Mouse (Mus musculus): ENCODE results near the gene Clic4. TPM values are rescaled to one million over a fixed set of nuclear protein-coding genes. Genes with fewer than 3 reads are reported as not detected.

Gene Clic4
- polyA plus RNA-seq, 1 experiment, result not detected

GRCm38 (mm10) chr4:135271419-135271828 is 1.2 kb downstream of the Clic4 start:
- 1% methylated on average over 20 of the region's 20 CpGs for WGBS
- TF ChIP-seq CTCF (IDR thresholded peaks at IDR 0.05; ENCODE audit: insufficient read depth, low read depth, low read length) (no peak), POLR2A (IDR thresholded peaks at IDR 0.05; ENCODE audit: insufficient read depth, low read depth, low read length) (no peak)
- Histone ChIP-seq H3K27ac (ENCODE audit: insufficient read depth, low read depth, low read length) (peak overlapping the region; percentile 30; the same call in 1 of the 2 replicates), H3K4me3 (ENCODE audit: insufficient read depth, low read depth, low read length) (peak overlapping the region; percentile 88), H3K4me1 (ENCODE audit: control insufficient read depth, insufficient read depth, low read length) (peaks cover 15% of the 10 kb centered on the region)

GRCm38 (mm10) chr4:135270476-135270875 is 2.1 kb downstream of the Clic4 start:
- 0 out of 2 replicates have a peak overlapping the region, but pooled peaks have one; percentile 5 for H3K4me3 ChIP-seq (ENCODE audit: insufficient read depth, low read depth, low read length)
- no peak for TF ChIP-seq CTCF (IDR thresholded peaks at IDR 0.05; ENCODE audit: insufficient read depth, low read depth, low read length)
- H3K4me1 ChIP-seq (ENCODE audit: control insufficient read depth, insufficient read depth, low read length), result peaks cover 18% of the 10 kb centered on the region
- no peak overlapping the region for H3K27ac ChIP-seq (ENCODE audit: insufficient read depth, low read depth, low read length)
- 65% methylated on average over 8 of the region's 8 CpGs for WGBS

DNA sequence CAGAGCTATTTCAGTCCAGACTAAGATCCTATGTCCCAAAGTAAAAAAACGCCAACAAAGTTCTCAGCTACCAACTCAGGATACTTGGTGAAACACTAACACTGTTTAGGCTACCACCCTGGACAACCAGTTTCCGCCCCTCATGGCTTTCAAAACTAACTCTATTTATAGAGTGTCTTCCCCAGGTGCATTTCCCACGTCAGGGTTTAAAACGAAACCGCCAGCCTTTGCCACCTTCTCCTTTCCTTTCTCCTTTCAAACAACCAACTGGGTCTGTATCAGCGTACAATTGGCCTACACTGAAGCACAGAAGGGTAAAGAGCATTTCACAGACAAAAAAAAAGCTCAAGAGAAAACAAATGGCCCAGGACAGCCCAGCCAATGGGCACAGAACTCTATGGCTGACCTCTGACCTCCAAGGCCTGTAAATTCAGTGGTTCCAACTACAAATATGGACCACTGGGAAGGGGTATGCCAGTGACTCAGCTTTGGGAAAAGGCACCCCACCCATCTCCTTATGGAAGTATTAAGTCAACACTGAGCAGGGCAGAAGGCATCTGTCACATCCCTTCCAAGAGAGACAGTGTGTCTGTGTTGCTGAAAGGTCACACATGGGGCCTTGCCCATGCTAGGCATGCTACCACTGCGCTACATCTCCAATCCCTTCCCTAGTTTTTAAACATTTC is 2.8 kb downstream of the Clic4 start:
- WGBS, result 74% methylated on average over 7 of the region's 7 CpGs
- Histone ChIP-seq H3K4me3 (ENCODE audit: insufficient read depth, low read depth, low read length) (no peak overlapping the region), H3K27ac (ENCODE audit: insufficient read depth, low read depth, low read length) (no peak overlapping the region), H3K4me1 (ENCODE audit: control insufficient read depth, insufficient read depth, low read length) (peaks cover 18% of the 10 kb centered on the region)
- TF ChIP-seq POLR2A (IDR thresholded peaks at IDR 0.05; ENCODE audit: insufficient read depth, low read depth, low read length) (no peak), CTCF (IDR thresholded peaks at IDR 0.05; ENCODE audit: insufficient read depth, low read depth, low read length) (no peak)

DNA sequence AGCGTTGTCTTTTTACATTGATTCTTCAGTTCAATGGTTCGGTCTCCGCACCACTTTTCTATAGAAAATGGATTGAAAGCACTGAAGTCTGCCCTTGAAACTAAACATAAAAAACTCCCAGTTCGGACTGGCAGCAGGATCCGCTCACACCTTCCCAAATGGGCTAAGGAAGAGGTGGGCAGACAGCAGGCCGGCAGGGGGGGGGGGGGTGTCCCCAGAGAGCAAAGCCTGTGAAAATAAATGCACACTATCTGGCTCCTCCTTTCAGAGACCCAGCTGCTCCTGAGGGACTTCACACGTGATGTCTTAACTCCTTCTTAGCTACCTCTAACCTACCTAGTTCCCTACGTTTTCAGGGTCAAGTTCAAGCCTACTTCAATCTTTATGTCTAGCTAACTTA is 5.1 kb downstream of the Clic4 start:
- H3K4me1 ChIP-seq (ENCODE audit: control insufficient read depth, insufficient read depth, low read length), result peaks cover 16% of the 10 kb centered on the region
- TF ChIP-seq POLR2A (IDR thresholded peaks at IDR 0.05; ENCODE audit: insufficient read depth, low read depth, low read length), result no peak
- TF ChIP-seq CTCF (IDR thresholded peaks at IDR 0.05; ENCODE audit: insufficient read depth, low read depth, low read length), result no peak
- peak overlapping the region; percentile 32; the same call in 1 of the 2 replicates for H3K4me3 ChIP-seq (ENCODE audit: insufficient read depth, low read depth, low read length)
- 41% methylated on average over 8 of the region's 8 CpGs for WGBS
- H3K27ac ChIP-seq (ENCODE audit: insufficient read depth, low read depth, low read length), result peak overlapping the region; percentile 40

- no peak for TF ChIP-seq CTCF (IDR thresholded peaks at IDR 0.05; ENCODE audit: insufficient read depth, low read depth, low read length)
- no peak for TF ChIP-seq POLR2A (IDR thresholded peaks at IDR 0.05; ENCODE audit: insufficient read depth, low read depth, low read length)
- H3K4me3 ChIP-seq (ENCODE audit: insufficient read depth, low read depth, low read length), result peak overlapping the region; percentile 32
- WGBS, result 38% methylated on average over 9 of the region's 9 CpGs
- H3K27ac ChIP-seq (ENCODE audit: insufficient read depth, low read depth, low read length), result peak overlapping the region; percentile 40
- H3K4me1 ChIP-seq (ENCODE audit: control insufficient read depth, insufficient read depth, low read length), result peaks cover 16% of the 10 kb centered on the region
Measured at GRCm38 (mm10) chr4:135266987-135267386, 5.6 kb downstream of the Clic4 start.

GRCm38 (mm10) chr4:135260434-135260833 is 12.2 kb downstream of the Clic4 start:
- H3K27ac ChIP-seq (ENCODE audit: insufficient read depth, low read depth, low read length), result no peak overlapping the region
- 50% methylated on average over 4 of the region's 4 CpGs for WGBS
- no peak overlapping the region for H3K4me3 ChIP-seq (ENCODE audit: insufficient read depth, low read depth, low read length)
- TF ChIP-seq CTCF (IDR thresholded peaks at IDR 0.05; ENCODE audit: insufficient read depth, low read depth, low read length), result no peak
- TF ChIP-seq POLR2A (IDR thresholded peaks at IDR 0.05; ENCODE audit: insufficient read depth, low read depth, low read length), result no peak
- H3K4me1 ChIP-seq (ENCODE audit: control insufficient read depth, insufficient read depth, low read length), result peaks cover 9% of the 10 kb centered on the region

- Histone ChIP-seq H3K4me1 (ENCODE audit: control insufficient read depth, insufficient read depth, low read length) (peaks cover 12% of the 10 kb centered on the region), H3K27ac (ENCODE audit: insufficient read depth, low read depth, low read length) (peak overlapping the region; percentile 90), H3K4me3 (ENCODE audit: insufficient read depth, low read depth, low read length) (no peak overlapping the region)
- no peak for TF ChIP-seq CTCF (IDR thresholded peaks at IDR 0.05; ENCODE audit: insufficient read depth, low read depth, low read length)
- TF ChIP-seq POLR2A (IDR thresholded peaks at IDR 0.05; ENCODE audit: insufficient read depth, low read depth, low read length), result no peak
- WGBS, result 8% methylated on average over 7 of the region's 7 CpGs
Measured at GRCm38 (mm10) chr4:135258521-135258920, 14.1 kb downstream of the Clic4 start.

DNA sequence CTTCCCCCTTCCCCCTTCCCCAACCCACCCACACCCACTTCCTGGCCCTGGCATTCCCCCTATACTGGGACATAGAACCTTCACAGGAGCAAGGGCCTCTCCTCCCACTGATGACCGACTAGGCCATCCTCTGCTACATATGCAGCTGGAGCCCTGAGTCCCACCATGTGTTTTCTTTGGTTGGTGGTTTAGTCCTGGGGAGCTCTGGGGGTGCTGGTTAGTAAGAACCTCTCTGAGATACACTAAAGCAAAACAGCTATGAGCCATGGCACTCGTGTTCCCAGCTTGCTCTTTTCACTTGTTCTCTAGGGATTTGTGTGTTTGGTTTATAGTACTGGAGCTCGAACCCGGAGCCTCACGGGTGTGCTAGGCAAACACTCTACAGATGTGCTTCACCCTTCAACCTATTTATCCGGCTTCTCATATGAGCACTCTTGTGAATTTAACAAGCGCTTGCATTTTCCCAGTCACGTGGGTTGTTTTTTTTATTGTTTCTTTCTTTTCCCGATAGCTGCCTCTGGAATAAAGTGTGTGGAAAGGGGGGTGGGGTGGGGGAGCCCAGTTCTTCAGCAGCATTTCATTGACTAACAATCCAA is 14.6 kb downstream of the Clic4 start:
- Histone ChIP-seq H3K4me3 (ENCODE audit: insufficient read depth, low read depth, low read length) (no peak overlapping the region), H3K27ac (ENCODE audit: insufficient read depth, low read depth, low read length) (peak overlapping the region; percentile 90), H3K4me1 (ENCODE audit: control insufficient read depth, insufficient read depth, low read length) (peaks cover 14% of the 10 kb centered on the region)
- TF ChIP-seq CTCF (IDR thresholded peaks at IDR 0.05; ENCODE audit: insufficient read depth, low read depth, low read length), result no peak
- TF ChIP-seq POLR2A (IDR thresholded peaks at IDR 0.05; ENCODE audit: insufficient read depth, low read depth, low read length), result no peak
- WGBS, result 21% methylated on average over 9 of the region's 9 CpGs

Measured in olfactory bulb, adult 2 months (tissue).